26 mouse cellular contexts compared by ENCODE assay signal in genomic region chr3:65882123-65882522, GRCm38 (mm10).
"Had no signal": no experiment of that assay in that cellular context is flagged by ENCODE, and none has a peak within 500 bp of the region (broad histone marks: within the 10 kb centered on the region; RNA-seq: fewer than 3 reads in every experiment).

No protein-coding gene starts in this region.

- H3K27ac ChIP-seq: gastrocnemius, adult 2 months; heart, embryonic 13.5 days; heart, embryonic 15.5 days; hindbrain, embryonic 13.5 days; hindbrain, embryonic 15.5 days; hindbrain, postnatal 0 days; kidney, embryonic 15.5 days; kidney, postnatal 0 days; limb, embryonic 13.5 days; limb, embryonic 15.5 days; liver, embryonic 12.5 days; liver, embryonic 14.5 days had no signal

- DNase-seq: gastrocnemius, adult 2 months; gastrocnemius, postnatal 10 days; gastrocnemius, postnatal 25 days; heart, adult 18-20 months; heart, postnatal 14 days; heart, postnatal 36 days; kidney, adult 11 months; kidney, adult 2 months; kidney, adult 9 months; kidney, postnatal 14 days; kidney, postnatal 36 days; layer of hippocampus, adult 9-11 months; layer of hippocampus, postnatal 36 days; left cerebral cortex, postnatal 4 days had no signal

- ATAC-seq: hindbrain, postnatal 0 days; intestine, embryonic 16.5 days; liver, embryonic 12.5 days had no signal

- H3K4me1 ChIP-seq: heart, embryonic 15.5 days; hindbrain, embryonic 13.5 days; hindbrain, embryonic 15.5 days; kidney, embryonic 15.5 days; limb, embryonic 13.5 days; liver, embryonic 12.5 days had no signal

- H3K27me3 ChIP-seq: heart, embryonic 13.5 days; heart, embryonic 15.5 days; hindbrain, embryonic 13.5 days; hindbrain, embryonic 15.5 days; kidney, embryonic 15.5 days; limb, embryonic 13.5 days; limb, embryonic 15.5 days; liver, embryonic 12.5 days had no signal

- H3K4me3 ChIP-seq: gastrocnemius, adult 2 months; heart, embryonic 13.5 days; heart, embryonic 15.5 days; hindbrain, embryonic 13.5 days; hindbrain, embryonic 15.5 days; kidney, embryonic 15.5 days; limb, embryonic 13.5 days; limb, embryonic 15.5 days; liver, embryonic 12.5 days had no signal
